Mouse (Mus musculus): Measurements from ENCODE around the gene Mki67. TPM values are rescaled to one million over a fixed set of nuclear protein-coding genes. Genes with fewer than 3 reads are reported as not detected.

Gene Mki67
- polyA plus RNA-seq, 2 experiments: 97.2 to 118 TPM

DNA sequence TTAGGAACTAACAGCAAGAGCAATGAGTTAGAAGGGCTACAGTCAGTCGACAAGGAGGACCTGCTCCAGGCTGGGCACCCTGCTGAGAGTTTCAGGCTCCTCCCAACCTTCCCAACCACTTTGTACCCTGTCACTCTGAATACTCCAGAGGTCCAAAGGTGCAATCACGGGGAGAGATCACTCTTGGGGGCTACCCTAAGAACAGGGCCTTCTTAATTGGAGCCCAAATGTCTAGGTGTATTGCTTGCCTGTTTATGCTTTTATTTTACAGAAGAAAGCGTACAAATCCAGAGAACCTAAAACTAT lies 20.4 kb upstream of the Mki67 start:
- TF ChIP-seq EP300 (IDR thresholded peaks at IDR 0.05; ENCODE audit: low read depth) (no peak), CTCF (IDR thresholded peaks at IDR 0.05; ENCODE audit: low read depth) (no peak)
- Histone ChIP-seq H3K4me1 (replicated peaks; ENCODE audit: control insufficient read depth in 2 of 2, insufficient read depth in 2 of 2, low read length in 1 of 2) (peaks cover 0 to 7% of the 10 kb centered on the region in 2 experiments; a peak in 2 of 4 replicates), H3K27ac (no peak overlapping the region), H3K4me2 (ENCODE audit: low read depth) (no peak overlapping the region; the same call in 1 of the 2 replicates), H3K27me3 (ENCODE audit: control insufficient read depth, insufficient read depth, low read length) (no peaks in the 10 kb centered on the region), H3K4me3 (ENCODE audit: insufficient read depth in 1 of 2, low read depth in 2 of 2, low read length in 2 of 2) (no peak overlapping the region), H3K9ac (replicated peaks) (no peak overlapping the region), H3K36me3 (replicated peaks; ENCODE audit: control insufficient read depth, insufficient read depth, low read depth) (no peaks in the 10 kb centered on the region), H3K9me3 (ENCODE audit: control insufficient read depth, low read length) (no peaks in the 10 kb centered on the region)
- DNase-seq (ENCODE audit: low read depth in 3 of 3, low spot score in 3 of 3) (no peak), ATAC-seq (ENCODE audit: insufficient read depth) (no peak)
- WGBS (ENCODE audit: insufficient replicate concordance): 35% methylated on average over 3 of the region's 3 CpGs

DNA sequence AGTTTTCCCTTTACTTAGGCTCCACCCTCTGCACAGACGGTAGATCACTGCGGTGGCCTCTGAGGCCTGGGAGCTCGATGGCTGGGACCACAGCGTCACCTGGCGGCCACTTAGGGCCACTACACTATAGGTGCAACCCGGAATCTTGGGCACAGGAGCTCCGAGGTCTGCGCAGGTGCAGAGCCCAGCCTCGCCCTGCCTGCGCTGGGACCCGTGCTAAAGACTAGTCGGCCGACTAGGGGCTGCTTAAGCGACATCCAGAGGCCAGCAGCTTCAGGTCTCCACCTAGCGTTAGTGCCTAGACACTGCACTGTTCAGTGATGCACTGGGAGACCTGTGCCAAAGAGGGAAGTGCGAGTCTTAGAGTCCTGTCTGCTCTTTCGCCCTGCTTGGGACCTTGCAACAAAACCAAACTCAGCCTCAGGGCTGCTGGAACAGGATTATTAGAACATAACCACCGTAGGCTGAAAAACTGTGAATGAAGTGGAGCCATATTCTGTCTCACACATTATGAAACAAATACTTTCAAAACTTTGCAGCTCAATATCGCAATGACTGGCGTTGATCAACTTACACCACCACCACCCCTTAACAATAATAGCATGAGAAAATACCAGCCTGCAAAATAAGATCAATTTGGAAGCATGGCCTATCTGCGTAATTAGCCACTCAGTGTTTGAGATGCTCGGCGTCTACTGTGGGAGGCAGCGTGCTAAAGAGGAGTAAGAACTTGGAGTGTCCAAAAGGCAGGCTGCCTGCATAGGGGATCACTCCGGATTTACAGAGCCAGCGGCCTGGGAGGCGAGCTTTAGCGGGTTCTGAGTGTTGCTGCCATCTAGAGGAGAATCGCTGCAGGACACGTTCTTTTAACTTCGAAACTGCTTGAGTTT lies 19.8 kb upstream of the Mki67 start:
- H3K4me2 ChIP-seq (ENCODE audit: low read depth): peak overlapping the region; percentile 64
- H3K4me1 ChIP-seq (replicated peaks; ENCODE audit: control insufficient read depth in 2 of 2, insufficient read depth in 2 of 2, low read length in 1 of 2): peaks cover 0 to 7% of the 10 kb centered on the region in 2 experiments; a peak in 2 of 4 replicates
- DNase-seq (ENCODE audit: low read depth in 3 of 3, low spot score in 3 of 3) (peak in 2 of 3 experiments; percentile 55 to 80), ATAC-seq (ENCODE audit: insufficient read depth) (peak; percentile 93)
- H3K27me3 ChIP-seq (ENCODE audit: control insufficient read depth, insufficient read depth, low read length): no peaks in the 10 kb centered on the region
- H3K9ac ChIP-seq (replicated peaks): peak overlapping the region; percentile 18; the same call in 1 of the 2 replicates
- no peaks in the 10 kb centered on the region for H3K9me3 ChIP-seq (ENCODE audit: control insufficient read depth, low read length)
- no peaks in the 10 kb centered on the region for H3K36me3 ChIP-seq (replicated peaks; ENCODE audit: control insufficient read depth, insufficient read depth, low read depth)
- peak overlapping the region; percentile 23 to 44 for H3K4me3 ChIP-seq (ENCODE audit: insufficient read depth in 1 of 2, low read depth in 2 of 2, low read length in 2 of 2)
- peak; percentile 99 for TF ChIP-seq CTCF (IDR thresholded peaks at IDR 0.05; ENCODE audit: low read depth)
- TF ChIP-seq EP300 (IDR thresholded peaks at IDR 0.05; ENCODE audit: low read depth): no peak
- 12% methylated on average over 31 of the region's 31 CpGs for WGBS (ENCODE audit: insufficient replicate concordance)
- H3K27ac ChIP-seq: 0 out of 2 replicates have a peak overlapping the region, but pooled peaks have one; percentile 9

GRCm38 (mm10) chr7:135734911-135735646 lies 18.9 kb upstream of the Mki67 start:
- Histone ChIP-seq H3K27ac (no peak overlapping the region), H3K4me1 (replicated peaks; ENCODE audit: control insufficient read depth in 2 of 2, insufficient read depth in 2 of 2, low read length in 1 of 2) (peaks cover 0 to 7% of the 10 kb centered on the region in 2 experiments; a peak in 2 of 4 replicates), H3K4me3 (ENCODE audit: insufficient read depth in 1 of 2, low read depth in 2 of 2, low read length in 2 of 2) (no peak overlapping the region), H3K9me3 (ENCODE audit: control insufficient read depth, low read length) (no peaks in the 10 kb centered on the region), H3K27me3 (ENCODE audit: control insufficient read depth, insufficient read depth, low read length) (no peaks in the 10 kb centered on the region), H3K36me3 (replicated peaks; ENCODE audit: control insufficient read depth, insufficient read depth, low read depth) (no peaks in the 10 kb centered on the region), H3K9ac (replicated peaks) (peak overlapping the region; percentile 18; the same call in 1 of the 2 replicates), H3K4me2 (ENCODE audit: low read depth) (peak overlapping the region; percentile 64)
- TF ChIP-seq CTCF (IDR thresholded peaks at IDR 0.05; ENCODE audit: low read depth): no peak
- TF ChIP-seq EP300 (IDR thresholded peaks at IDR 0.05; ENCODE audit: low read depth): no peak
- ATAC-seq (ENCODE audit: insufficient read depth) (peak; percentile 4; the same call in 1 of the 2 replicates), DNase-seq (ENCODE audit: low read depth in 3 of 3, low spot score in 3 of 3) (no peak)
- 75% methylated on average over 9 of the region's 9 CpGs for WGBS (ENCODE audit: insufficient replicate concordance)

GRCm38 (mm10) chr7:135734379-135734778 lies 18.2 kb upstream of the Mki67 start:
- ATAC-seq (ENCODE audit: insufficient read depth): no peak
- WGBS (ENCODE audit: insufficient replicate concordance): 70% methylated on average over 5 of the region's 5 CpGs
- Histone ChIP-seq H3K36me3 (replicated peaks; ENCODE audit: control insufficient read depth, insufficient read depth, low read depth) (no peaks in the 10 kb centered on the region), H3K9ac (replicated peaks) (no peak overlapping the region), H3K4me1 (replicated peaks; ENCODE audit: control insufficient read depth in 2 of 2, insufficient read depth in 2 of 2, low read length in 1 of 2) (peaks cover 0 to 7% of the 10 kb centered on the region in 2 experiments; a peak in 2 of 4 replicates), H3K27ac (no peak overlapping the region), H3K4me2 (ENCODE audit: low read depth) (no peak overlapping the region), H3K4me3 (ENCODE audit: insufficient read depth in 1 of 2, low read depth in 2 of 2, low read length in 2 of 2) (no peak overlapping the region), H3K27me3 (ENCODE audit: control insufficient read depth, insufficient read depth, low read length) (no peaks in the 10 kb centered on the region), H3K9me3 (ENCODE audit: control insufficient read depth, low read length) (no peaks in the 10 kb centered on the region)
- no peak for DNase-seq (ENCODE audit: low read depth in 3 of 3, low spot score in 3 of 3)
- TF ChIP-seq EP300 (IDR thresholded peaks at IDR 0.05; ENCODE audit: low read depth) (no peak), CTCF (IDR thresholded peaks at IDR 0.05; ENCODE audit: low read depth) (no peak)

DNA sequence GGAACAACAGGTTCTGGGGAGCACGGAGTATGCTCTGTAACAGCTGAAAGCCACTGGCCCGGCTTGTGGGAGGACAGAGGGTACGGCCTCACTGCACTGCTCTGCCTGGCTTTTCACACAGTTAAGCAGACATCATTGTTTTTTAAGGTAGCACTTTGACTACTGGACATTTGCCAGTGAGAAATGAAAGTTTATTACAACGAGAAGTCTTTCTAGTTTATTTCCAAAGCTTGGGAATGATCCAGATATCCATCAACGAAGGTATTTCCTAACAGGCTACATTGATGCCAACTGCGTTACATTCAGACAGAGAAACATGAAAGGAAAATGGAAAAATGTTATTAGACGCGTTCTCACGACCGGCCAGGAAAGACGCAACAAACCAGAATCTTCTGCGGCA lies 11.9 kb upstream of the Mki67 start:
- WGBS (ENCODE audit: insufficient replicate concordance): 85% methylated on average over 12 of the region's 12 CpGs
- peaks cover 11 to 14% of the 10 kb centered on the region in 2 experiments for H3K4me1 ChIP-seq (replicated peaks; ENCODE audit: control insufficient read depth in 2 of 2, insufficient read depth in 2 of 2, low read length in 1 of 2)
- no peak overlapping the region for H3K4me3 ChIP-seq (ENCODE audit: insufficient read depth in 1 of 2, low read depth in 2 of 2, low read length in 2 of 2)
- no peak overlapping the region for H3K9ac ChIP-seq (replicated peaks)
- H3K36me3 ChIP-seq (replicated peaks; ENCODE audit: control insufficient read depth, insufficient read depth, low read depth): no peaks in the 10 kb centered on the region
- DNase-seq (ENCODE audit: low read depth in 3 of 3, low spot score in 3 of 3) (no peak), ATAC-seq (ENCODE audit: insufficient read depth) (no peak)
- TF ChIP-seq EP300 (IDR thresholded peaks at IDR 0.05; ENCODE audit: low read depth): no peak
- no peak for TF ChIP-seq CTCF (IDR thresholded peaks at IDR 0.05; ENCODE audit: low read depth)
- no peaks in the 10 kb centered on the region for H3K27me3 ChIP-seq (ENCODE audit: control insufficient read depth, insufficient read depth, low read length)
- H3K27ac ChIP-seq: no peak overlapping the region
- no peaks in the 10 kb centered on the region for H3K9me3 ChIP-seq (ENCODE audit: control insufficient read depth, low read length)
- H3K4me2 ChIP-seq (ENCODE audit: low read depth): no peak overlapping the region

Data from liver, embryonic 14.5 days (tissue).